Mouse (Mus musculus): ENCODE measurements at regions not wholly inside any gene's neighbourhood (a gene's known extent, or its start where the extent isn't known, plus 50 kb on each side); places are given as distances from the start of the nearest gene placed in this dataset.

DNA sequence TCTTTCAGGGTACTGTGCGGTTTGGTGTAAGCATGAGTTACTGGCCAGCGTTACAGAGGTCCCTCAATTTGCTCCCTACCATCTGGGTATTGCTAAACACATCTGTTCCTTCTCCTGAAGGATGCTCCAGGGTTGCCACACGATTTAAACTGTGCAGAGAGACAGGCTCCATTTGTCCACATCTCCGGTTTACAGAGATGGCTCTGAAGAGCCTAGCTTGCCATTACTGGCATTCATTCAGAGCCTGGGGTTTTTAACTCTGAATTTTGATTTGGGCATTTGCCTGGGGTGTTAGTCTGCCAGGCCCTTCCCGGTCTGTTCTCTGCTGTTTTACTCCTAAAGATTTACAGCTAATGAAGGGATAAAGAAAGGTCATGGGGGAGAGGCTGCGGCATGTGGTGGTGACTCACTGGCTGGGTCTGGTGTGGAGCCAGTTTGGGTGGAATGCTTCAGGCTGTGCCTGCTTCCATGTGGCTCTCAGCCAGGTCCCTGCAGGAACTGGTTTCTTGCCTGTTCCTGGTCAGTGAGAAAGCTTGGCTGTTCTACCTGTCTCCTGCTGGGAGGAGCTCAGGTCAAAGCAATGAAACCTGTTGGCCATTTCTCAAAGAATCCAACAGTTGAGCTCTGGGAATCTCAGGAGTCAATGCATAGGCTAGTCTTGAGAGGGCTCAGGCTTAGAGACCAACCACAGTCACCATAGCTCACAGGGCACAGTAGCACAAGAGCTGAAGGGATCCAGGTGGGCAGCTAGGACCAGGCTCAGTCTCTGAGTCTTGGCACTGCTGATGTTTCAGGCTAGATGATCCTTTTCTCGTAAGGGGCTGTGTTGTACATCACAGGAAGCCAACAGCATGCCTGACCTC is 112.5 kb upstream of the Pgrmc2 start:
- no peak for TF ChIP-seq POLR2A (IDR thresholded peaks at IDR 0.05; ENCODE audit: borderline replicate concordance, extremely low read depth, insufficient read depth, insufficient read length, poor library complexity, severe bottlenecking)
- no peak for TF ChIP-seq CTCF (IDR thresholded peaks at IDR 0.05; ENCODE audit: borderline replicate concordance, extremely low read depth, insufficient read depth, insufficient read length)

Measured in brain, embryonic 14.5 days (tissue).